Mouse (Mus musculus): ENCODE measurements around the gene Tmem117.

Gene Tmem117

GRCm38 (mm10) chr15:94649071-94649765 is 20.2 kb downstream of the Tmem117 start:
- peak; percentile 56 for DNase-seq

GRCm38 (mm10) chr15:94649766-94650120 is 20.7 kb downstream of the Tmem117 start:
- no peak for DNase-seq

GRCm38 (mm10) chr15:94651350-94651749 is 22.3 kb downstream of the Tmem117 start:
- DNase-seq, result no peak

GRCm38 (mm10) chr15:94651969-94652842 is 23.2 kb downstream of the Tmem117 start:
- no peak for DNase-seq

GRCm38 (mm10) chr15:94652843-94653206 is 23.8 kb downstream of the Tmem117 start:
- no peak for DNase-seq

- DNase-seq, result no peak
These were observed 26.8 kb downstream of the Tmem117 start for GRCm38 (mm10) chr15:94655811-94656323.

GRCm38 (mm10) chr15:94657882-94658281 is 28.9 kb downstream of the Tmem117 start:
- DNase-seq, result no peak

- no peak for DNase-seq
These were observed 29.5 kb downstream of the Tmem117 start for GRCm38 (mm10) chr15:94658392-94659111.

- DNase-seq, result no peak
These were observed 30.0 kb downstream of the Tmem117 start for GRCm38 (mm10) chr15:94659112-94659437.

GRCm38 (mm10) chr15:94660913-94661312 is 31.9 kb downstream of the Tmem117 start:
- no peak for DNase-seq

GRCm38 (mm10) chr15:94661398-94661797 is 32.4 kb downstream of the Tmem117 start:
- peak; percentile 44 for DNase-seq

GRCm38 (mm10) chr15:94664612-94665011 is 35.6 kb downstream of the Tmem117 start:
- no peak for DNase-seq

GRCm38 (mm10) chr15:94681135-94681534 is 52.1 kb downstream of the Tmem117 start:
- DNase-seq, result no peak

GRCm38 (mm10) chr15:94684269-94684668 is 55.2 kb downstream of the Tmem117 start:
- no peak for DNase-seq

GRCm38 (mm10) chr15:94687176-94687575 is 58.1 kb downstream of the Tmem117 start:
- no peak for DNase-seq

- no peak for DNase-seq
These were observed 58.6 kb downstream of the Tmem117 start for GRCm38 (mm10) chr15:94687629-94688028.

GRCm38 (mm10) chr15:94689195-94689883 is 60.3 kb downstream of the Tmem117 start:
- no peak for DNase-seq

GRCm38 (mm10) chr15:94689884-94690231 is 60.8 kb downstream of the Tmem117 start:
- DNase-seq, result no peak

GRCm38 (mm10) chr15:94722759-94723158 is 93.7 kb downstream of the Tmem117 start:
- peak; percentile 82 for DNase-seq

GRCm38 (mm10) chr15:94732104-94732503 is 103.1 kb downstream of the Tmem117 start:
- DNase-seq, result no peak

- peak; percentile 86 for DNase-seq
These were observed 140.2 kb downstream of the Tmem117 start for GRCm38 (mm10) chr15:94769227-94769626.

- DNase-seq, result peak; percentile 53
These were observed 142.0 kb downstream of the Tmem117 start for GRCm38 (mm10) chr15:94770832-94771578.

Data from cerebellum, adult 9-10 months (tissue).